Mouse (Mus musculus) brain, embryonic 18.5 days (tissue): Measurements from ENCODE around the gene C2cd5.

Experiments
- DNase-seq: peaks from one replicate; pipeline ENCODE4 v3.0.0-alpha.2; 2012; ENCODE audit warnings: low read depth, low spot score

Gene C2cd5

DNA sequence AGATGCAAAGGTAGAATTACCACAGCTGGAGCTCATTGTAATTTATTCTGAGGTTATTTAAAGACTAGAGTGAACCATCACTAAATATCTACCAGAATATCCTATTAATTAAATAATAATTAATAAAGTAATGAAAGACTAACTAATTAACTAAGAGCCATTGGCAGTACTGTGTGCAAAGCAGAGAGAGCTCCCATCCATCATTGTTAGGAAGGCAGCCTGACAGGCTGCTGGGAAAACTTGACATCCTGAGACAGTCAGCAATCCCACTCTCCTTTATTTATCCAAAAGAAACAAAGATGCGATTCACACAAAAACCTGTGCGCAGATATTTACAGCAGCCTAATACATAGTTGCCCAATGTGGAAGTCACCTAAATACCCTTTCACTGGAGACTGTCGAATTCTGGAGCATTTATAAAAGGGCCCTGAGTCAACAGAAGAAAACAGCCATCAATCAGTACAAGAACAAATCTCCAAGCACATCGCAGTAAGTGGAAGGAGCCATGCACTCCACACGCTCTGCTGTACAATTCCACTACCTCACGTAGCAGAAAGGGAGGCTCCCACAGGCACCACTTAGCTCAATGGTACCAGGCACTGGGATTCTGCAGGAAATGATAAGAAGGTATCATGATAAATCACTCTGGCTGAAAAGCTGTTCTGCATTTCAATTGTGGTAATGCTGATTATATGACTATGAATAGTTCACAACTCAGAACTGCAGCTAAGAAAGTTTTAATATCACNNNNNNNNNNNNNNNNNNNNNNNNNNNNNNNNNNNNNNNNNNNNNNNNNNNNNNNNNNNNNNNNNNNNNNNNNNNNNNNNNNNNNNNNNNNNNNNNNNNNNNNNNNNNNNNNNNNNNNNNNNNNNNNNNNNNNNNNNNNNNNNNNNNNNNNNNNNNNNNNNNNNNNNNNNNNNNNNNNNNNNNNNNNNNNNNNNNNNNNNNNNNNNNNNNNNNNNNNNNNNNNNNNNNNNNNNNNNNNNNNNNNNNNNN lies 120.0 kb downstream of the C2cd5 start:
- no peak for DNase-seq

DNA sequence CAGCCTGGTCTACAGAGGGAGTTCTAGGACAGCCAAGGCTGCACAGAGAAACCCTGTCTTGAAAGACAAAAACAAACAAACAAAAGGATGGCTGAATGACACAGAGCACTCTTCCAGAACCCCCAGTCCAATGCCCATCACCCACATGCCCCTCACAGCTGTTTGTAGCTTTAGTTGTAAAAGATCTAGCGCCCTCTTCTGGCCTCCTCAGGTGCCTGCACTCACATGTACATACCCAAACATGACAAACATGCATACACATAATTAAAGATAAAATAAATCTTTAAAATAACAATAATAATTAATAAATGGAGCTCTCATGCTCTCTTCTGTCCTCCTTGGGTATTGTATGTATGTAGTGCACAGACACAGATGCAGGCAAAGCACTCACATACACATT lies 122.7 kb downstream of the C2cd5 start:
- no peak for DNase-seq

GRCm38 (mm10) chr6:142973289-142973688 lies 126.7 kb downstream of the C2cd5 start:
- DNase-seq = no peak

DNA sequence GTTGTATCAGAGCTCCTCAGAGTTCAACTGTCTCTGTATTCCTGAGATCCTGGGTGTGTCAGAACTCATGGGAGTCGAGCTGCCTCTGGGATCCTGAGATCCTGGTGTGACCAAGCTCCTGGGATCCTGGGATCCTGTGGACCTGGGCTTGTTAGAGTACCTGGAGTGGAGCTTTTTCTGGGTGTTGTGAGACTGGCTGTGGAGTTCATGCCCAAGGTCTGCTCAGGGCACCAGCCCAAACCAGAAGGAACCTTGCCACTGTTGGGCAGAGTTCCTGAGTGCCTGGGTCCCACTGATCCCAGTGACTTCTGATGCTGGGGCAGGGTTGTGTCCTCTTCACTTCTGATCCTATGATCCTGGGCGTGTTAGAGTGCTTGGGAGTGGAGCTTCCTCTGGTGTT lies 127.7 kb downstream of the C2cd5 start:
- no peak for DNase-seq

DNA sequence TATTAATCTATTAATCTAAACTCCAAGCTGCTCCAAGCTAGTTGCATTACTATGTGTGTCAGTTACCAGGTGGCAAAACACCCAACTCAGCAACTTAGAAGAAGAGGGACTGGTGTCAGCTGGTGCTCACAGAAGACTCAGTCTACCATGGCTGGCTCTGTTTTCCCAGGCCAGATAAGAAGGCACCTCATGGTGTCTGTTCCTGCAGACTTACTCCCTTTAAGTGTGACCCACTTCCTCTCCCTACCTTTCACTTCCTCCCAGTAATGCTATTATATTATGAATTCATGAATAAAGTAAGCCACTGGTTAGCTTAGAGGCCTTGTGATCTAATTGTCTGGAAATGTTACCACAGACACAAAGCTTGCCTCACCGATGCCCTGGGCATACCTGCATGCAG lies 132.5 kb downstream of the C2cd5 start:
- no peak for DNase-seq

DNA sequence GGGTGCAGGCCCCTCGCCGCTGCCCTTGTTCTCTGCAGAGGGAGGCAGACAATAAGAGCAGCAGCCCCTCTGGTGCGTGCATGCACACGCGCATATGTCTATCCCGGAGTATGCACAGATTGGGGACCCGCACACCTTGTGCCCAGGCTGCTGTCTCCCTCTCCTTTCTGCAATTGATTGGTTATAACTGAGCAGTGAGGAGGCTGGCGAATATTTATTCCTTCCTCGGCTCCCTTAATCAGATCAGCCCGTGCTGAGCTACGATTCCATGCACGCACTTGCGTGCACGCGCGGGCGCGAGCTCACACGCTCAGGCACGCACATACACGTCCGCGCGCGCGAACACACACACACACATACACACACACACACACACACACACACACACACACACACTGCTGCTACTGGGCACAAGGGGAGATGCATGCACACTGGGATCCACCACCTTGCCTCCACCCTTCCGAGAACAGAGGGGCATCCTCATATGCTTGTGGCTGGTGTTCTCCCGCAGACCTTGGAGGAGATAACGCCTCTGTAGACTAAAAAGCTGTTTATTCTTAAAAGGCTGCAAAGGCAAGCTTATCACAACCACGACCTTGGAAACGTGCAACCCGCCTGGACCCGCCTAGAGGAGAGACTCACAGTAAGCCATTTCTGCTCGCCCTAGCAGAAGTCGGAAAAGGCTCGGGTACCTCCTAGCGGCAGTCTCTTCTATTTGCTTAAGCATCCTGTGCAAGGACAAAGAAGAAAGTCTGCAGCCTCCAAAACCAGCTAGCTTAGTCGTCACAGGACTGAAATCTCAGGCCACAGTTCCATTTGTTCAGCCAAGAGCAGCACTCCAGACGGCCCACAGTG lies 135.2 kb downstream of the C2cd5 start:
- peak; percentile 88 for DNase-seq

- no peak for DNase-seq
These were observed 135.8 kb downstream of the C2cd5 start, which contains the start of gene St8sia1 for GRCm38 (mm10) chr6:142964076-142964530. St8sia1 (minus strand) TSS chr6:142964452.

GRCm38 (mm10) chr6:142963480-142964075 lies 136.4 kb downstream of the C2cd5 start:
- DNase-seq = no peak

GRCm38 (mm10) chr6:142962881-142963280 lies 137.1 kb downstream of the C2cd5 start:
- no peak for DNase-seq

- no peak for DNase-seq
These were observed 137.5 kb downstream of the C2cd5 start for GRCm38 (mm10) chr6:142962476-142962875.

- DNase-seq = no peak
These were observed 138.1 kb downstream of the C2cd5 start for GRCm38 (mm10) chr6:142961721-142962455.
